Mouse (Mus musculus): ENCODE measurements around the gene Nfil3. TPM values are rescaled to one million over a fixed set of nuclear protein-coding genes. Genes with fewer than 3 reads are reported as not detected.

The Nfil3 gene
- total RNA-seq, 2 experiments from 2014 or later: 15.7 to 39.9 TPM

- no peak for DNase-seq
- intact Hi-C loops (cut with DNase I; ENCODE audit: low total_unique reads): no loop called here
These were observed 26.9 kb downstream of the Nfil3 start for GRCm38 (mm10) chr13:52953779-52954553.

GRCm38 (mm10) chr13:52949211-52949610 lies 31.7 kb downstream of the Nfil3 start:
- DNase-seq: no peak
- intact Hi-C loops (cut with DNase I; ENCODE audit: low total_unique reads): no loop called here

GRCm38 (mm10) chr13:52947545-52947944 lies 33.3 kb downstream of the Nfil3 start:
- DNase-seq: no peak
- intact Hi-C loops (cut with DNase I; ENCODE audit: low total_unique reads): no loop called here

- intact Hi-C loops (cut with DNase I; ENCODE audit: low total_unique reads): no loop called here
- no peak for DNase-seq
These were observed 35.1 kb downstream of the Nfil3 start for GRCm38 (mm10) chr13:52945769-52946168.

- DNase-seq: no peak
- intact Hi-C loops (cut with DNase I; ENCODE audit: low total_unique reads): no loop called here
These were observed 36.8 kb downstream of the Nfil3 start for GRCm38 (mm10) chr13:52944116-52944515.

- intact Hi-C loops (cut with DNase I; ENCODE audit: low total_unique reads): no loop called here
These were observed 37.9 kb downstream of the Nfil3 start for GRCm38 (mm10) chr13:52942876-52943388.

GRCm38 (mm10) chr13:52940956-52941355 lies 39.9 kb downstream of the Nfil3 start:
- intact Hi-C loops (cut with DNase I; ENCODE audit: low total_unique reads): no loop called here
- peak; percentile 8 for DNase-seq

More at GRCm38 (mm10) chr13:52942876-52943388, 37.9 kb downstream of the Nfil3 start:
- no peak for DNase-seq

GRCm38 (mm10) chr13:52930582-52930981 lies 50.3 kb downstream of the Nfil3 start:
- intact Hi-C loops (cut with DNase I; ENCODE audit: low total_unique reads): no loop called here
- no peak for DNase-seq

GRCm38 (mm10) chr13:52929209-52930171 lies 51.4 kb downstream of the Nfil3 start, which contains the start of gene Auh:
Gene Auh, minus strand, starts transcription at chr13:52929681.
- intact Hi-C loops (cut with DNase I; ENCODE audit: low total_unique reads): no loop called here
- peak; percentile 90 for DNase-seq

GRCm38 (mm10) chr13:52928392-52928791 lies 52.5 kb downstream of the Nfil3 start:
- no peak for DNase-seq
- intact Hi-C loops (cut with DNase I; ENCODE audit: low total_unique reads): no loop called here

- DNase-seq: no peak
- intact Hi-C loops (cut with DNase I; ENCODE audit: low total_unique reads): no loop called here
These were observed 56.4 kb downstream of the Nfil3 start for GRCm38 (mm10) chr13:52924457-52924856.

GRCm38 (mm10) chr13:52921966-52922365 lies 58.9 kb downstream of the Nfil3 start:
- intact Hi-C loops (cut with DNase I; ENCODE audit: low total_unique reads): no loop called here
- no peak for DNase-seq

- intact Hi-C loops (cut with DNase I; ENCODE audit: low total_unique reads): no loop called here
These were observed 59.6 kb downstream of the Nfil3 start for GRCm38 (mm10) chr13:52921065-52921825.

GRCm38 (mm10) chr13:52919790-52920352 lies 61.0 kb downstream of the Nfil3 start:
- intact Hi-C loops (cut with DNase I; ENCODE audit: low total_unique reads): loop anchor here (10.0 kb wide), 1 partner anchor 65 kb away; no protein-coding TSS in a partner anchor
- no peak for DNase-seq

More at GRCm38 (mm10) chr13:52921065-52921825, 59.6 kb downstream of the Nfil3 start:
- no peak for DNase-seq

- intact Hi-C loops (cut with DNase I; ENCODE audit: low total_unique reads): loop anchor here (10.0 kb wide), 1 partner anchor 64 kb away; no protein-coding TSS in a partner anchor
- no peak for DNase-seq
These were observed 62.5 kb downstream of the Nfil3 start for GRCm38 (mm10) chr13:52918333-52918732.

Measured in gastrocnemius, postnatal 14 days (tissue).